Mouse (Mus musculus) cerebellum, adult (tissue): Measurements from ENCODE around the gene Tmem132c.
"Not testable (repeated sequence)": the region's sequence is repeated elsewhere in the genome, so short reads cannot be mapped to it uniquely, and the experiment has no call there.

Experiments used
- ATAC-seq: cut with Nextera tagmentation; 2 replicates; pipeline ENCODE4 v1.9.2; 2017; ENCODE audit warnings: mild to moderate bottlenecking, moderate library complexity, mixed read lengths; ENCODE audit not compliant: insufficient number of reproducible peaks, low FRiP score, low TSS enrichment

The Tmem132c gene

GRCm38 (mm10) chr5:127336908-127337265 lies 95.3 kb downstream of the Tmem132c start:
- ATAC-seq: no peak

- ATAC-seq: no peak
Measured at GRCm38 (mm10) chr5:127339016-127339435, 97.4 kb downstream of the Tmem132c start.

- no peak for ATAC-seq
Measured at GRCm38 (mm10) chr5:127341158-127341557, 99.5 kb downstream of the Tmem132c start.

- no peak for ATAC-seq
Measured at GRCm38 (mm10) chr5:127344721-127345120, 103.1 kb downstream of the Tmem132c start.

GRCm38 (mm10) chr5:127346364-127346763 lies 104.8 kb downstream of the Tmem132c start:
- no peak for ATAC-seq

GRCm38 (mm10) chr5:127347053-127347748 lies 105.6 kb downstream of the Tmem132c start:
- no peak for ATAC-seq

GRCm38 (mm10) chr5:127349221-127350065 lies 107.8 kb downstream of the Tmem132c start:
- ATAC-seq: peak; percentile 64; the same call in 1 of the 2 replicates

- ATAC-seq: no peak
Measured at GRCm38 (mm10) chr5:127353002-127353401, 111.4 kb downstream of the Tmem132c start.

- ATAC-seq: no peak
Measured at GRCm38 (mm10) chr5:127355836-127356235, 114.2 kb downstream of the Tmem132c start.

- ATAC-seq: not testable (repeated sequence)
Measured at GRCm38 (mm10) chr5:127357878-127358277, 116.3 kb downstream of the Tmem132c start.

GRCm38 (mm10) chr5:127361145-127361544 lies 119.5 kb downstream of the Tmem132c start:
- no peak for ATAC-seq

GRCm38 (mm10) chr5:127365061-127365460 lies 123.5 kb downstream of the Tmem132c start:
- ATAC-seq: no peak

- ATAC-seq: no peak
Measured at GRCm38 (mm10) chr5:127368191-127368590, 126.6 kb downstream of the Tmem132c start.

GRCm38 (mm10) chr5:127369812-127370211 lies 128.2 kb downstream of the Tmem132c start:
- no peak for ATAC-seq

- no peak for ATAC-seq
Measured at GRCm38 (mm10) chr5:127370503-127370902, 128.9 kb downstream of the Tmem132c start.

GRCm38 (mm10) chr5:127374251-127374650 lies 132.6 kb downstream of the Tmem132c start:
- ATAC-seq: no peak

- no peak for ATAC-seq
Measured at GRCm38 (mm10) chr5:127375654-127376053, 134.0 kb downstream of the Tmem132c start.

GRCm38 (mm10) chr5:127378521-127378920 lies 136.9 kb downstream of the Tmem132c start:
- ATAC-seq: no peak

- ATAC-seq: peak; percentile 52; the same call in 1 of the 2 replicates
Measured at GRCm38 (mm10) chr5:127379351-127379750, 137.7 kb downstream of the Tmem132c start.

GRCm38 (mm10) chr5:127381216-127381615 lies 139.6 kb downstream of the Tmem132c start:
- ATAC-seq: no peak

GRCm38 (mm10) chr5:127382571-127382970 lies 141.0 kb downstream of the Tmem132c start:
- ATAC-seq: no peak
